27 mouse cellular contexts compared by ENCODE assay signal in genomic region chr4:152189071-152189470, GRCm38 (mm10). TPM values are rescaled to one million over a fixed set of nuclear protein-coding genes. Genes with fewer than 3 reads are reported as not detected.
A peak's percentile ranks its signal among the peaks of the same experiment; 100 is the strongest.
DNase-seq lines count a peak whose midpoint lies in the region; ATAC-seq lines count a peak whose summit lies in the region.
"Had no signal": no experiment of that assay in that cellular context is flagged by ENCODE, and none has a peak within 500 bp of the region (broad histone marks: within the 10 kb centered on the region; RNA-seq: fewer than 3 reads in every experiment).

No protein-coding gene starts in this region.

- no peaks in the 10 kb centered on the region for H3K27me3 ChIP-seq in megakaryocyte, embryonic 14.5 days (replicated peaks)
- H3K27me3 ChIP-seq: embryonic facial prominence, embryonic 15.5 days; forebrain, embryonic 15.5 days; Patski had no signal

- no peaks in the 10 kb centered on the region for H3K9me3 ChIP-seq in megakaryocyte, embryonic 14.5 days
- H3K9me3 ChIP-seq: embryonic facial prominence, embryonic 15.5 days; forebrain, embryonic 10.5 days; forebrain, embryonic 15.5 days; hindbrain, embryonic 13.5 days had no signal

- H3K36me3 ChIP-seq in megakaryocyte, embryonic 14.5 days (replicated peaks; ENCODE audit: low read length), result peaks cover 15% of the 10 kb centered on the region
- H3K36me3 ChIP-seq: embryonic facial prominence, embryonic 15.5 days; forebrain, embryonic 15.5 days had no signal

- H3K4me3 ChIP-seq in megakaryocyte, embryonic 14.5 days (replicated peaks), result peak overlapping the region; percentile 80
- H3K4me3 ChIP-seq: embryonic facial prominence, embryonic 15.5 days; erythroblast, embryonic 14.5 days; forebrain, embryonic 10.5 days; forebrain, embryonic 15.5 days; hindbrain, embryonic 13.5 days had no signal

- intact Hi-C loops in gastrocnemius, postnatal 14 days (cut with DNase I; ENCODE audit: low total_unique reads), result no loop called here

- ATAC-seq in megakaryocyte, adult 5-6 weeks (ENCODE audit: poor library complexity, severe bottlenecking), result no peak
- no peak for ATAC-seq in monocyte, adult 5-6 weeks (replicated peaks; ENCODE audit: insufficient number of reproducible peaks, low FRiP score, low TSS enrichment, poor library complexity, severe bottlenecking)
- ATAC-seq: forebrain, embryonic 15.5 days; intestine, embryonic 16.5 days; Patski had no signal

- H3K4me1 ChIP-seq in megakaryocyte, embryonic 14.5 days, result peaks cover 98% of the 10 kb centered on the region

- peak; percentile 61 for DNase-seq in CD4-positive, CD25-positive, alpha-beta regulatory T cell, adult 2 months (ENCODE audit: low read depth, low spot score)
- DNase-seq in T-cell, adult 2 months (ENCODE audit: low spot score), result peak; percentile 29
- peak; percentile 61 for DNase-seq in naive thymus-derived CD4-positive, alpha-beta T cell, adult 2 months (ENCODE audit: low read depth)
- no peak for DNase-seq in gastrocnemius, postnatal 14 days
- DNase-seq: adrenal gland, adult 2 months; adrenal gland, postnatal 25 days; cerebellum, adult 11 months; cerebellum, adult 8-10 months; cerebellum, postnatal 14 days; embryo, embryonic 11 days; gastrocnemius, postnatal 36 days; heart, adult 11 months; heart, postnatal 10 days had no signal

RNA-seq across cellular contexts. Expression of gene Acot7, which starts 11.1 kb away (rescaled TPM):
- 103 and 107 TPM in 2 replicates for polyA plus RNA-seq in megakaryocyte, embryonic 14.5 days (2012; ENCODE audit: insufficient read depth, low replicate concordance)
- 43.3 and 44.5 TPM in 2 replicates for total RNA-seq in megakaryocyte, adult 5-6 weeks (2015)
- 40.1 and 43.3 TPM in 2 replicates for total RNA-seq in megakaryocyte, adult 5-6 weeks (2017)
- total RNA-seq in gastrocnemius, postnatal 14 days (2021), result 10 to 100 TPM; 12.5 to 13.2 TPM
- total RNA-seq in monocyte, adult 5-6 weeks (2017), result 18.1 to 62.4 TPM (median 30.9 TPM) in 3 replicates

RNA-seq across cellular contexts. Expression of gene Hes2, which starts 30.4 kb away (rescaled TPM):
- polyA plus RNA-seq in megakaryocyte, embryonic 14.5 days (2012; ENCODE audit: insufficient read depth, low replicate concordance), result not detected in 2 replicates
- total RNA-seq in megakaryocyte, adult 5-6 weeks (2015), result not detected in 2 replicates
- total RNA-seq in megakaryocyte, adult 5-6 weeks (2017), result not detected in 2 replicates
- total RNA-seq in gastrocnemius, postnatal 14 days (2021), result not detected
- not detected in 3 replicates for total RNA-seq in monocyte, adult 5-6 weeks (2017)
- total RNA-seq: adrenal gland, adult 2 months; adrenal gland, postnatal 25 days; common myeloid progenitor, adult 5-6 weeks; gastrocnemius, postnatal 36 days; heart, postnatal 10 days; hematopoietic stem cell, adult 5-6 weeks had no signal
- polyA plus RNA-seq: adrenal gland, adult 2 months; brain, embryonic 14.5 days; erythroblast, embryonic 14.5 days; forebrain, embryonic 10.5 days; forebrain, embryonic 15.5 days; heart, embryonic 14.5 days; Patski had no signal

RNA-seq across cellular contexts. Expression of gene Espn, which starts 36.9 kb away (rescaled TPM):
- polyA plus RNA-seq in megakaryocyte, embryonic 14.5 days (2012; ENCODE audit: insufficient read depth, low replicate concordance), result 9.3 and 14.4 TPM in 2 replicates
- 1.2 and 1.4 TPM in 2 replicates for total RNA-seq in megakaryocyte, adult 5-6 weeks (2015)
- total RNA-seq in megakaryocyte, adult 5-6 weeks (2017), result 0.22 and 0.24 TPM in 2 replicates
- total RNA-seq in gastrocnemius, postnatal 14 days (2021), result under 1 TPM; 0.58 to 0.90 TPM
- 0.53 to 2.0 TPM (median 0.78 TPM) in 3 replicates for total RNA-seq in monocyte, adult 5-6 weeks (2017)
